Mouse (Mus musculus) 3T3-L1 (cell line): ENCODE results near the gene Wwc2.
"Not testable (repeated sequence)": the region's sequence is repeated elsewhere in the genome, so short reads cannot be mapped to it uniquely, and the experiment has no call there.

Experiments used
- DNase-seq: peaks from one replicate; pipeline ENCODE4 v3.0.0-alpha.2; 2015; ENCODE audit warnings: low read depth, low spot score

Gene Wwc2

DNA sequence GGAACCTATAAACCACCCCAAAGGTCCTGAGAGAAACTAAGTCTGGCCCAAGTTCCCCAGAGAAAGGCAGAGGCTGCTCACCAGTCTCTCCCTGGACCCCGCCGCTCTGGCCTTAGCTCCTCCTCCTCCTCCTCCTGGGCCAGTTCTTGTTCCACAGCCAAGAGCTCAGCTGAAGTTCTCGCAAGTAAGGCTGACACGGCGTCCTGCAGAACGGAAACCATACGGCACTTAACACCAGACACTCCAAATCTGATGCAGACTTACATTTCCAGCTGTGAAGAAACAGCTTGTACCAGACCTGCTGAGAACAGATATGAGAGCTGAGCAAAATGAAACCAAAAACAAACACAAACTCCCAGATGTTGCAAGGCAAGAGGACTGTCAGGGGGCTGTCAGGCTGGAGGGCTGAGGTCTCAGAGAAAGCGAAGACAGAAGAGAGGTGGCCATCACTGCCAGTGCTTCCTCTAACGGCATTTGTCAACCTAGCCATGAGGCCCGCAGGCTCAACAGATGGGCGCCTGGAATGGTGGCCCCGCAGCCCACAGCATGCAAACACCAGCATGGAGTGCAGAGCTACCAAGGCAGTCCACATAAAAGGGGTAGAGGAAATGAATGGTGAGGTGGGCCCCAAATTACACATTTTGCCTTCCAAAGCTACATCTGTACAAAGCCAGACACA lies 138.8 kb downstream of the Wwc2 start:
- DNase-seq: no peak

DNA sequence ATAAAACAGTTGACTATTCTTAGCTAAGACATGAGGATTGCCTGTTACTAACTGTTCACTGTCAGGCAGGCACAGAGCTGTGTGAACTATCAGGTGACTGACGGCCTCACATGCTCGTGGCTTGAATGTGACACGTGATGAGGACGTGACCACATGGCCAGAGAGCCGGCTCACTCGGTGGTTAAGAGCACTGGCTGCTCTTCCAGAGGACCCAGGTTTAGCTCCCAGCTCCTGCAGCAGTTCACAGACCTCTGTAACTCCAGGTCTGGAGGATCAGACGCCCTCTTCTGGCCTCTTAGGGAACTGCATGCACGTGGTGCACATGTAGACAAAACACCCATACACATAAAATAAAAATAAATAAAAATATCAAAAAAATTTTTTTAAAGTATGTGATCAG lies 140.9 kb downstream of the Wwc2 start:
- DNase-seq: peak; percentile 25

DNA sequence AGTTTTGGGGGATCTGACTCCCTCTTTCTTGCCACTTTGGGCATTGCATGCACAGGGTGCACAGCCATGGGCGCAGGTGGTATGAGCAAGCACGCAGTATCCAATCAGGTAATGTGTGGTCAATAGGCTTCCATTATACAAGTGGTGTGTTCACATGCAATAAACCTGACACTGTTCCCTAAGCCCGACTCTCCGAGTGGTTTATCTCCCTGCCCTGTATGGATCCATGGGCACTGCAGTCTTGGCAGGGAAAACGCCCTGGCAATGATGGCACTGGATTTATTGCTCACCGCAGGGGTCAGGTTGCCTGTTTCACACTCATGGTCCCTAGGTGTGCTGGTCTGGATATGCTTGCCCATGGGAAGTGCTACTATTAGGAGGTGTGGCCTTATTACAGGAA lies 142.8 kb downstream of the Wwc2 start:
- DNase-seq: no peak

DNA sequence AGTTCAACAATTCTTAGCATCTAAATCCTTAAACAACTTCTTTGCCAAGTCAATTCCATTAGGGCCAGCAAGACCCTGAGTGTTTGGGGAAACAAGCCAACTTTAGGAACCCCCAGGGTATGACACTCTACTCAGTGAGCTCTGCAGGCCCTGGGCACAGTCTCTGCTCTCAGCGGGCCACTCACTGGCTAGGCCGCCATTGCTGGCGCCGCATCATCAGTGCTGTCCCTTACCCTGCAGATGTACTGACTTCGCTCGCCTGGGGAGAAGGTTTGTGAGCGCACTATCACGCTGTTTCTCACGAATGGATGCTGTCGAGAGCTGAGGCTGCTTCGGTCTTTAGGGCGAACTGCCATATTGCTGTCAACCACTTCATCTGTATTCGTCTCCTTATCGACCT lies 143.6 kb downstream of the Wwc2 start:
- no peak for DNase-seq

DNA sequence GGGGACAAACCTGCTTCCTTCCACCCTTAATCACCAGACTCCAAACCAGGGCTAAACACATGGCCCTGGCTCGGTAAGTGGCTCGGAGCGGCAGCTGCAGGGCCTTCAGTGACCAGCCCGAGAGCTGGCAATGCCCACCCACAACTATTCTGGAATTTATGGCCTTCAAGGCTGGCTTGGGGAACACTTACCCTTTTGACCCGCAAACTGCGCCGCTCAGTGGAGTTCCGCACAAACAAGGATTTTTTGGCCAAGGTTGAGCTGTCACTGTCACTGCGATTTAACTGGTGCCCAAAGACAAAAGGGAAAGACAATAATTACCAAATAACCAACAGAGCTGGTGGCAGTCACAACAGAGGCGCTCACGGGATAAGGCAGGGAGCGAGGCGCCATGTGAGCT lies 144.8 kb downstream of the Wwc2 start:
- no peak for DNase-seq

DNA sequence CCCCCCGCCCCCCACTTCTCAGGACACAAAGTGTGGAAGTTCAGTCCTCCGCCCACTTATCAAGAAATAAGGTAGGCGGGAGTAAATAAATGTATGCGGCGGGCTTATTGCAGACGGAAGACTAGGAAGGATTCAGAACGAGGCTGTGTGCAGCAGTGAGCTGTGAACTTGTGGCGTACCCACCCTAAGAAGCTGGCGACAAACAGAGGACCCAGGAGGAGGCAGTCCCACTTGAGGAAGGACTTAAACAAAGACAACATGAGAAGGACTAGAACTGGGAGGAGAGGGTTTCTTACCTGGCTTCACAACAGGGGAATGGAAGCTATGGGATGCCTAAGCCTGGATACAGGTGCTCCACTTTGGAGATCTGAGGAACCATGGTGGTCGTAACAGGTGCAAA lies 147.1 kb downstream of the Wwc2 start:
- DNase-seq: no peak

DNA sequence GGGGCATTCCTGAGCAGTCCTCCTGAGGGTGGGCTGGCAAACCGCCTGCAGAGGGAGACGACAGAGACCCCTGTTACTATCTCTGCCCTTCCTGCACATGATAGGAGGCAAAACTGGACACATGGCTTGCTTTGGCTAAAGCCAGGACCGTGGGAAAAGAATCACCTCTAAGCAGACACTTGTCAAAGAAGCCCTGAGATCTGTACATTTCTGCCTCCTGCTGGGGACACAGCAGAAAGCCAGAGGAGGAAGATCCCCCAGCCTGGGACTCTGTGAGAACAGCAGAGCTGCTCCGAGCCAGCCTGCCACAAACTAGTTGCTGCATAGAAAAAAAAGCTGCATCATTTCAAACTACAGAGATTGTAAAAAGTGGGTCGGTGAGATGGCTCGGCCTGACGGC lies 147.7 kb downstream of the Wwc2 start:
- peak; percentile 6 for DNase-seq

DNA sequence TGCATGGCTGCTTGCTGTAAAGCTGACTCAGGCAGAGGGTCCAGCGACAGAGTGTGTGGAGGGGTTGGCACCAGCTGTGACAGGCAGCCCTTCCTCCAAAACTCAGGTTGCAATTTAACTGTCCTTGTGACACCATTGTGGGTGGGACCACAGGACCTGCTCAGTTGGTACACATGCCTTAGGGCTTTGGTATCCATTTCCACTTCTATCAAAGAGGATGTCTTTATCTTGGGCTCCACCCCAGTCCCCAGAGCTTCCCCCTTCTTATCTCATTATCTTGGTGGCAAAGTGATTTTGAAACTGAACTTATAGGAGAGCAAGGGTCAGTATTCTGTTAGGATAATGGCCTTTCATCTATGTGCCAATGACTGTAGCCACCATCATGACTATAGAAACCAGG lies 156.8 kb downstream of the Wwc2 start:
- no peak for DNase-seq

DNA sequence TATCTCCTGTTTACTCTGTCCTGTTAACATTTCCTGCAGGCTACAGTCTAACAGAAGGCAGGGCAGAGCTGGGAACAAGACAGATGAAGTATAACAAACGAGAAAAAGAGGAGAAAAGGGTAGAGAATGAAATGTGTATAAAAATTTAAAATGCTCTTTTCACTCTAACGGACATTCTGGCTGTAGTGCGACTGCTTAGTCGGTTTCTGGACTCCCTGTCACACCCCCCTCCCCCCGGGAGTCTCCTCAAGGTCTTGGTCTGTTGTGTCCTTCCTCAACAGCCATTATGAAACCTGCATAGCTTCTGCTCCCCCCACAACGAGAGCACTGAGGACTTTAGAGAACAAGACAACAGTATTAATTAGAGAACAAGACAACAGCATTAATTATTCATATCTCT lies 158.1 kb downstream of the Wwc2 start:
- no peak for DNase-seq

DNA sequence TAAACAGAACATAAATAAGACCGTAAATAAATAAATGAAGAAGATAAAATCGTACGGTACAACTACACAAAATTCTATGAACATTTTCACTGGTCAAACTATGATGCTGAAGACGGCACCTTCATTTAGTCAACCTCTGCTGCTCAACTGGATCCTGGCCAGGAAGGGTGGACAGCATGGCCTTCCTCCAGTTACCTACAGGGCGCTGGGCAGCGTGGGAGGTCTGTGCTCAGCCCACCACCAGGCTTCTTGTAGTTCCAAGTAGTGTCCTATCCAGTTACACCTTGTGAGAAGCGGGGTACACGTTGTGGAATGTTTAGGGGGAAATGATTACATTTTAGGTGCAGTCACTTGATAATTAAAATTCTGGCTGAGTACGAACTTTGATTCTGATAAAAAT lies 163.8 kb downstream of the Wwc2 start:
- no peak for DNase-seq

DNA sequence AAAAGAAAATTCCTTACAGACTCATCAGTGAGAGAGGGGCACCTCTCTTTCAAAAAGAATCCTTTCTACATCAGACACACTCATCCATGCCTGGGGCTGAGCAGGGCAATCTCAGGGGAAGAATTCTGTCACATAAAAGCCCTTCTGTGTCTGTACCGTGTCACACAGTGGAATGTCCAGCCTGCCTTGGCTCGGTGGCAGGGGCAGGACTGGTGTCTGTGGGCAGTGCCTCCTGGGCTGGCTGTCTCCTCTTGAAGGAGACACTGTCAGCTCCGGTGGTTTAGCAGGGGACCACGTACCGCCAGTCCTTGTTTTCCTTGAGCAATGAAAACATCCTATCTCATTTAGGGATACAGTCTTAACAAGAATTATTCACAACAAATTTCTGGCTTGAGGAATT lies 165.1 kb downstream of the Wwc2 start:
- DNase-seq: no peak

DNA sequence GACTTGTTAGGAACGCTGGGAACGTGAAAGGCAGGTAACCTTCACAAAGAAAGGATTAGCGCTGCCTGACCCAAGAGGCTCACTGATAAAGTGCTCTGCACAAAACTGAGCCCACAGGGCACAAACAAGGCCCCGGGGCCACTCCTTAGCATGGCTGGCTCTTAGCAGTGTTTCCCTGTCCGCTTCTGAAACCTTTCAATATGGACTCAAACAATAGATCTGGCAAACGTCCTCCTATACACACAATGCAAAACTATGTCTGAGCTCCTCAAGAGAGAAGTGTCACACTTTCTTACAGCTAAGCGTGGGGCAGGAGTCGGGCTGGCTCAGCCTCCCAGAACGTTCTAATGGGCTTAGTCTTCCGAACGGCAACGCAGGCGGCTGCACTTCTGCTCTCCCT lies 166.5 kb downstream of the Wwc2 start, which contains the start of gene Cldn22:
TSS of gene Cldn22 (plus strand) at position 301 of the 400 bp plus-strand sequence.
- no peak for DNase-seq

DNA sequence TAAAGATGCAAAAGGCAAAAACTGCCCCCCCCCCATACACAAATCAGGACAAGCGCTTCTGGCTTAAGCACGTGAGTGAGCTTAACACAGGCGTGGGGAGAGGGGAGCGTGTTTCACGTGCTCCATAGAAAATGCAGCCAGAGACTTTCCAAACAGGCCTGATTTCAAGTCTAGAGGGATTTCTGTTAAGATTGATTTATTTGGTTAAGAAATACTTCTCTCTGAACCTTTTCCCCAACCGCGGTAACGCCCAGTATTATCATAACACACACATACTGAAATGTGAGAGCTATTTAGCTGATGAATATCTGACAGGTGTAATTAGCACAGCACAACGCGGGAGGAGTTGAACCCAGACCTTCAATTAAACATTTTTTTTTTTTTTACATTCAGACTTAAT lies 166.9 kb downstream of the Wwc2 start:
- DNase-seq: no peak

DNA sequence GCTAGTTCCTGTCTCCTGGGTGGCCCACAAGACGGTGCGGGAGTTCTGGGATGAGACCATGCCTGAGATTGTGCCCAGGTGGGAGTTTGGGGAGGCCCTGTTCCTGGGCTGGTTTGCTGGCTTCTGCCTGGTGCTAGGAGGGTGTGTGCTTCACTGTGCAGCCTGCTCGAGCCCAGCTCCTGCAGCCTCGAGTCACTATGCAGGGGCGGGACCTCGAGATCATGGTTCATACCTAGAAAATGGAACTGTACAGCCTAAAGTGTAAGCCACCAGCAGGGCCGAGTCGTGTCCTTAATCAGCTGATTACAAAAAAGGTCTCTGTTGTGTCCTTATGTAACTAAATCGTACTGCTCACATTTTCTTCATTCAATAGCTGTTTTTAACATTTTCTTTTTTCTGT lies 168.2 kb downstream of the Wwc2 start:
- not testable (repeated sequence) for DNase-seq

DNA sequence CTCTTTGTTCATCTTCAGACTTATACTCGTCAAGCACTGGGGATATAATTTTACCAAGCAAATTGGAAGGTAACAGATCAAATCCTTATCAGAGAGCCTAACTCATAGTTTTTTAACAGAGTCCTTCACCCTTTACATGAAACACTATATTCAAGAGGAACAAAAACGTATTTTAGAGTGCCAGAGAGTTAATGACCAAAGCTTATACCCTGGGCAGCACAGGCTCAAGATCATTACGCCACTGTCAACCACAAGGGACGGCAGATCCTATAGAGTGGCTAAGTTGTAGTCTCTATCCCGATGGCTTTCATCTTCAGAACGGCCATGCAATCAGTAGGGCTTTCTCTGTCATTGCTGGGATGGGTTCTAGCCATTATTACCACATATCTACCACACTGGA lies 168.9 kb downstream of the Wwc2 start, which contains the start of gene Cldn24:
TSS of gene Cldn24 (plus strand) at position 301 of the 400 bp plus-strand sequence.
- no peak for DNase-seq

DNA sequence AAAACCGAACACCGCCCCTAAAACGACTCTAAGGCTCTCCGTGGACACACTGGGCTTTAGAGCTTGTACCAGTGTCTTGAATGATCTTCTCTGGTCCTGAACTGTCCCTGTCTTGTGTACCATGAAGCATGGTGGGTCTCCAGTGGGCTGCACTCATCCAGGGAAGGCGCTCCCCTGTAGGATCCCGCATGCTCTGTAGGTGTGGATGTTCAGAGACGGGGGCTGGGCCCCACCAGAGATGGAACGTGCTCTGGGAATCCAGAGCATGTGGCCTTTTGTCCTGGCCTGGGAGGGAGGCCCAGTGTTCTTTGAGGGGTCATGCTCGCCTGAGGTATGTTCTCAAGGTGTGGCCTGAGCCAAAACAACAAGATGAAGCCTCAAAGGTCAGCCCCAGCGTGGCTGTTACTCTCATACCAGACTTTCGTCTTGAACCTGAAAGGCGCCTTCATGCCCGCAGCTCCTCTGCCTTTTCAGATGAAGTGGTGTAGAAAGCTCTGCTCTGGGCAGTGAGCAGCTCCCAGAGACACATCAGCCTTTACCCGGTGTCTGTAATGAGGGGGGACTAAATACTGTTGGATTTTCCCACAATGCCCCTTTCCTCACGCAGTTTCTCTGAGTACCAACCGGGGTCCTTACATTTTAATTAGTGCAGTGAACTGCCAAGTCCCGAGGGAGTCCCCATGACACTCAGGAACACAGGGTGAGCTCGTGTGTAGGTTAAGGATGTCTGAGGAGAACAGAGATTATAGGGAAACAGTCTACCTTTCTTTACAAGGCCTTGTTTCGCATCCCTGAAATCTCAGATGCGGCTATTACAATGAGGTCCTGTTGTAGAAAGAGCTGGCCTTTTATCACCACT lies 169.6 kb downstream of the Wwc2 start:
- no peak for DNase-seq

DNA sequence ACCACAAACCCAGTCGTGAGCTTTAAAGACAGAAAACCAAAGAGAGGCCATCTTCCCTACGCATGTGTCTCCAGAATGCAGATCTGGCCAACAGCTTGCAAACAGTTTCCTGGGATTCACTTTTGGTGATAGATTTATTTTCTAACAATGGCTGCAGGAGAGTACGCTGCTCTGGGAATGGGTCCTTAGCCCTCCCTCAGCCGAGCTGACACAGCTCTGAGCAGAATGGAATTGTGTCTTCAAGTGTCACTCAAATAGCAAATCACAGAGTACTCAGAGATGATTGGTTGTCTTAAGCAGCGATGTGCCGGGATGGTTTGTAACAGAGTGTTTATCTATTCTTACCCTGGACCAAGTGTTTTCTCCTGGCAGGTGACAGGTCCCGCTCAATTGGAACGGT lies 171.7 kb downstream of the Wwc2 start:
- no peak for DNase-seq

DNA sequence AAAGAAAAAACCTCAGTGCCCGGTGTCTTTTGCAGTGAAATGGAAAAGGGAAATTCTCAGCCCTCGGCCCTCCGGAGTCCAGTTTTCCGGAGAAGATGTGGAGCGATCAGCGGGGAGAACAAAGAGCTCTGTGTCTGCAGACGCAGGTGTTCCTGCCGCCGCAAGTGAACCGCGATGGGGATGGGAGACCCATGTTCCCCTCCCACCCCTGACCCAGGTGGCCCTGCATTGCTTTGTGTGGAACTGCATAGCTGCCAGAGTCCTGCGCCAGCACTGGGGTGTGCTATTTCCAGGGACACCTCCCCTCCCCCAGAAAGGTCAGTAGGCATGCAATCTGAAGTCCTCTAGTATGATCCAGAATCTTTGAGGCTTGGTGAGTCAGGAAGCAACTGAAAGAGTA lies 179.5 kb downstream of the Wwc2 start:
- DNase-seq: no peak

DNA sequence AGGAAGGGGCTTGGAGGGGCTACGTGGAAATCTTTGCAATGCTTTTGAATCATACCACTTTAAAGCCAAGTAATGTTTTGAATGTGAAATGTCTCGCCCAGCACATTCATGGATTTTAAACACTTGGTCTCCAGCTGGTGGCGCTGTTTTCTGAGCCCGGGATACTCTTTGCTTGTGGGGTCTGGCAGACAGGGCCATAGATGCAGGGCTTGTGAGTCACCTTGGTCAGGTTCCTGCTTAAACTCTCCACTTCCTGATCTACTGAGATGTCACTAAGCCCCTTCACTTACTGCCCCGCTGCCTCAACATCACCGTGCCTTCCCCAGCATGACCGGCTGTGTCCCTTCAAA lies 180.1 kb downstream of the Wwc2 start:
- no peak for DNase-seq

DNA sequence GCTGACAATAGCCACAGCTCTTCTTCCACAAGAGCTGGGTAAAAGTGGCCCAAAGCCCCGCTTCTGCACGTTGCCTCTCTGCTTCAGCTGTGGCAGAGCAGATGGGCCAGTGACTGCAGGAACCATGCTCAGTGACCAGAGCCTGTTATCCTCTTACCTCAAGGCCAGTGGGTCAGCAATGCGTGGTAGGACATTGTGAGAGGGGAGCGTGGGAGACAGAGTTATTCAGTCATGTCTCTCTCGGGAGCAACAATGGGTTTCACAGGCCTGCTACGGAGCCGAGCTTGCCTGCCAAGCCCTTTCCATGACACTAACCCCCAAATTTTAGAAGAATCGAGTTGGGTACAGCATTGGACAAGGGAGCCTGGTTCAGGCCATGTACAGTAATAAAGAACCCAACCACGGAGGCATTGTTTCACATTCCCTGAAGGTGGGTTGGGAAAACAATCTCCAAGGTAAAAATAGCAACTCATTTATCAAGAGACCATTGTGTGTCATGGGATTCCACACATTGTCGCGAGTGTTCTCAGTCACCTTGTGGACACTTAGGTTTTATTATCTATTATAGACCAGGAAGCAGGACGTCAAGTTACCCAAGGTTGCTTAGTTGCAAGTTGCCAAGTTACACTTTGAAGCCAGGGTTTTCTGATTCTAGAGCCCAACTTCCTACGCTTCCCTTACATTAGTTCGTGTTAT lies 180.6 kb downstream of the Wwc2 start:
- no peak for DNase-seq

DNA sequence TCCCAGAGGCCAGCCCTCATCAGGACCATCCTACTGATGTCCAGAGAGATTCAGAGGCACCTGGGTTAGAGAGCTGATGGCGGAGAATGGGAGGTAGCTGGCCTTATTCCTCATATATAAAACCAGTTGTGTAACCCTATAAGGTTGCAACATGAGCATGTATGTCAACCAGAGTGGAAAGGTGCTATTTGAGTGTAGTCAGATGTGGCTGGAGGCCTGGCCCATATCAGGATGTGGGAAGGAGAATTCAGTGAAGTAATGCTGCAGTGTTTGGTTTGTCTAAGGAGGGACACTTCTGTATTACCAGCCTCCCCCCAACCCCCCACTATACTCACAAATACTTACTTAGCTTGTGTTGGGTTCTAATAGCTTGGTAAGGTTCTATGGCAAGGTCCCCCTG lies 186.5 kb downstream of the Wwc2 start:
- no peak for DNase-seq

DNA sequence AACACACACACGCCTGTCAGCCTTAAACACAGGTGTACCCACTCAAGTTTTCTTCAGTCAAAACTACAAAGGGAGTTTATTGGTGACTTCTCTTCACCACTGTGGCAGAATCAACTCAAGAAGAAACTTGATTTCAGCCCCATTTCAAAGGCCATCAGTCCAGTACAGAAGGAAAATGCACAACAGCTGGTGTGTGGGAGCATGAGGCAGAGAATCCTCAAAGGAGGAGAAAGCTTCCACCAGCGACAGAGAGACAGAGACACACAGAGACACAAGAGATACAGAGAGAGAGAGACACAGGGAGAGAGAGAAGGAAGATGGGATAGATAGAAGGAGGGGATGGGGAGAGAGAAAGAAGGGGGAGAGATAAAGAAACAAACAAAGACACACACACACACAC lies 188.4 kb downstream of the Wwc2 start:
- DNase-seq: no peak

DNA sequence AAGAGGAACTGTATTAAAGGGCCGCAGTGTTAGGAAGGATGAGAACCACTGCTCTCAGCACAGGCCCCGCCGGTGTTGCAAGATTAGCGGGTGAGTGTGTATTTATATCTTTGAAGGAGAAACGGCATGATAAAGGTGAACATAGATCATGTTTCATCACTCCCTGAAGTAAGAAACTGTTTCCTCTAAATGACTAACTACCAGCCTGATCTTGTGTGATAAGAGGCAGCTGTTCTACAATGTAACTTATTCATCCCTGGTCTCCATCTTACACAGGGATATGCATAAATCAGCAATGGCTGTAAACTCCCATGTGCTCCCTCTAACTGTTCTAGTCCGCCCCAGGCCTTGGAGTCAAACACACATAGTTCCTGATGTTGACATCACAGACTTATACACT lies 191.3 kb downstream of the Wwc2 start:
- no peak for DNase-seq
